10 mouse cellular contexts compared by ENCODE assay signal in genomic region chr13:35383624-35384018, GRCm38 (mm10).
A peak's percentile ranks its signal among the peaks of the same experiment; 100 is the strongest.
DNase-seq lines count a peak whose midpoint lies in the region; ATAC-seq and TF ChIP-seq lines count a peak whose summit lies in the region.
"Had no signal": no experiment of that assay in that cellular context is flagged by ENCODE, and none has a peak within 500 bp of the region (broad histone marks: within the 10 kb centered on the region; RNA-seq: fewer than 3 reads in every experiment).

No protein-coding gene starts in this region.

- H3K36me3 ChIP-seq in hindbrain, embryonic 16.5 days (ENCODE audit: control insufficient read depth, insufficient read depth, low read length), result no peaks in the 10 kb centered on the region
- H3K36me3 ChIP-seq: hindbrain, embryonic 12.5 days had no signal

- in situ Hi-C loops in Patski (cut with MboI; ENCODE audit: low pct_unique_long_range_greater_than_20kb), result no loop called here

- H3K27me3 ChIP-seq in cerebellum, adult 2 months (ENCODE audit: control insufficient read depth, insufficient read depth, low read length), result no peaks in the 10 kb centered on the region
- no peaks in the 10 kb centered on the region for H3K27me3 ChIP-seq in Patski
- H3K27me3 ChIP-seq in hindbrain, embryonic 16.5 days (replicated peaks; ENCODE audit: control insufficient read depth, insufficient read depth, low read length), result no peaks in the 10 kb centered on the region
- H3K27me3 ChIP-seq: hindbrain, embryonic 12.5 days had no signal

- no peak overlapping the region for H3K4me2 ChIP-seq in hindbrain, embryonic 16.5 days (ENCODE audit: low read length)
- H3K4me2 ChIP-seq: hindbrain, embryonic 12.5 days had no signal

- no peaks in the 10 kb centered on the region for H3K9me3 ChIP-seq in hindbrain, embryonic 16.5 days (ENCODE audit: control insufficient read depth, low read length)
- H3K9me3 ChIP-seq: hindbrain, embryonic 12.5 days had no signal

- ATAC-seq in Patski, result peak; percentile 51
- ATAC-seq in frontal cortex, adult (ENCODE audit: low TSS enrichment), result no peak
- no peak for ATAC-seq in hindbrain, embryonic 16.5 days

- DNase-seq in cerebellum, adult 9-10 months, result peak; percentile 15
- DNase-seq in cerebellum, adult 2 months, result no peak
- DNase-seq in Patski (ENCODE audit: low read depth, low spot score), result no peak
- DNase-seq in heart, adult 9 months (ENCODE audit: low spot score in 2 of 2), result peak; percentile 24 to 50
- DNase-seq in lung, adult 2 months, result peak; percentile 48
- DNase-seq in frontal cortex, postnatal 25 days (ENCODE audit: low spot score in 2 of 2), result no peak
- DNase-seq: right cerebral cortex, postnatal 25 days had no signal

- POLR2A ChIA-PET in Patski (lab: Charles Lee), result no interaction called here

- no peaks in the 10 kb centered on the region for H3K4me1 ChIP-seq in cerebellum, adult 2 months (ENCODE audit: control insufficient read depth, insufficient read depth, low read length)
- H3K4me1 ChIP-seq in lung, adult 2 months (ENCODE audit: control insufficient read depth, insufficient read depth, low read length), result no peaks in the 10 kb centered on the region
- H3K4me1 ChIP-seq in hindbrain, embryonic 16.5 days (ENCODE audit: control insufficient read depth, insufficient read depth, low read depth, low read length), result no peaks in the 10 kb centered on the region
- H3K4me1 ChIP-seq: hindbrain, embryonic 12.5 days had no signal

- TF ChIP-seq CTCF in cerebellum, adult 2 months (IDR thresholded peaks at IDR 0.05; ENCODE audit: borderline replicate concordance, insufficient read depth, low read depth, low read length), result no peak
- TF ChIP-seq CTCF in Patski (IDR thresholded peaks at IDR 0.05), result no peak
- TF ChIP-seq CTCF in lung, adult 2 months (IDR thresholded peaks at IDR 0.05; ENCODE audit: insufficient read depth, low read length), result no peak

- no peak overlapping the region for H3K27ac ChIP-seq in cerebellum, adult 2 months (ENCODE audit: insufficient read depth, low read length)
- H3K27ac ChIP-seq in hindbrain, embryonic 16.5 days (ENCODE audit: low read depth, low read length), result no peak overlapping the region
- H3K27ac ChIP-seq: hindbrain, embryonic 12.5 days had no signal

- WGBS in cerebellum, adult 2 months, result 14% methylated on average over 8 of the region's 8 CpGs
- 34% methylated on average over 8 of the region's 8 CpGs for WGBS in lung, adult 2 months
- WGBS in hindbrain, embryonic 16.5 days, result 55% methylated on average over 8 of the region's 8 CpGs

- CTCF ChIA-PET in Patski (lab: Charles Lee), result no interaction called here

- no peak overlapping the region for H3K4me3 ChIP-seq in cerebellum, adult 2 months (replicated peaks; ENCODE audit: insufficient read depth, low read depth, low read length)
- H3K4me3 ChIP-seq in lung, adult 2 months (replicated peaks; ENCODE audit: extremely low read depth, low read depth, low read length), result no peak overlapping the region
- no peak overlapping the region for H3K4me3 ChIP-seq in hindbrain, embryonic 16.5 days (ENCODE audit: low read length)
- H3K4me3 ChIP-seq: hindbrain, embryonic 12.5 days had no signal

- no peak for TF ChIP-seq POLR2A in cerebellum, adult 2 months (IDR thresholded peaks at IDR 0.05; ENCODE audit: borderline replicate concordance, insufficient read depth, low read length)
- TF ChIP-seq POLR2A in lung, adult 2 months (IDR thresholded peaks at IDR 0.05; ENCODE audit: borderline replicate concordance, extremely low read depth, low read depth, low read length), result no peak

- H3K9ac ChIP-seq in hindbrain, embryonic 16.5 days (ENCODE audit: low read depth, low read length), result no peak overlapping the region
- H3K9ac ChIP-seq: hindbrain, embryonic 12.5 days had no signal

Comparison
In these comparisons a context has a peak if more than half of its experiments do, and no peak if none do; other contexts are left out.
1. DNase-seq: peak in cerebellum, adult 9-10 months (single experiment), heart, adult 9 months (2 of 2) and lung, adult 2 months (single experiment); none in cerebellum, adult 2 months (0 of 2), Patski (single experiment) and frontal cortex, postnatal 25 days (0 of 2).